Mouse (Mus musculus): ENCODE data around the gene Col25a1. TPM values are rescaled to one million over a fixed set of nuclear protein-coding genes. Genes with fewer than 3 reads are reported as not detected.

The Col25a1 gene
- polyA plus RNA-seq, 1 experiment from 2014 or later, result 6.9 TPM

DNA sequence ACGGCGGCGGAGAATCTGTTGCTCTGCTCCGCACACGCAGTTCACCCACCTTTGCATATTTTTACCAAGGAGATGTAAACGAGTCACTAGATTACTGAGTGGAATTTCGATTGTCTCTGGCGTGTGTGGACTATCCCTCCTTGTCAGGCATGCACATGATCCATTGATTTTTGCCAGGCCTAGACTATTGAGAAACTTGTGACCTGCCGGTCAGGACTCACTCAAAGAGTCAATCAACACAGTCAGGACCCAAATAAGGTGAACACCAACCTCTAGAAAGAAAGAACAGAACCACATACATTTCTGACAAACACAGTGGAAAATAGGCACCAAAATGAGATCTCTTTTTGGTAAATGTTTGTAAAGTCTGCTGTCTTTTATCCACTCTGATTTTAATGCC lies 483.1 kb downstream of the Col25a1 start:
- WGBS, result 90% methylated on average over 9 of the region's 9 CpGs
- peaks cover 5% of the 10 kb centered on the region; the same call in 1 of the 2 replicates for H3K4me1 ChIP-seq
- H3K4me3 ChIP-seq (replicated peaks), result no peak overlapping the region
- H3K27me3 ChIP-seq (replicated peaks), result no peaks in the 10 kb centered on the region
- no peak for ATAC-seq (ENCODE audit: low FRiP score)
- H3K27ac ChIP-seq (replicated peaks), result no peak overlapping the region
- no peaks in the 10 kb centered on the region for H3K36me3 ChIP-seq
- no peak overlapping the region for H3K4me2 ChIP-seq
- H3K9me3 ChIP-seq (replicated peaks), result no peaks in the 10 kb centered on the region
- H3K9ac ChIP-seq (replicated peaks), result no peak overlapping the region

DNA sequence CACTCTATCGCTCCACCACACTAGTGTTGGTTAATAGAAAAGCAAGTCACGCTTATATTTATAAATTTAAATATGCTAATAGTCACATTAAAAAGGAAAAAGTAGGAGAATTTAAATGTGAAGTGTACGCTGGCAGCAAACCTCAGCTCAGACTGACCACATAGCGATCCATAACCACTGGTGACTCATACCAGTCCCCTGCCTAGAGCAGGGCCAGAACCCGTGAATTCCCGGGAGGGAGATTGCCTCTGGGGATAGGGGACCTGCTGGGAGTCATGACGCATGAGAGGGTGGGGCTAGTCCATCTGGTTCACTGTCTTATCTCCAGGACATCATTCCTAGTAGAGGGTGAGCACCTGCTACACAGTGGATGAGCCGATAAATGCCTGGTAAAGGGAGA lies 484.3 kb downstream of the Col25a1 start:
- H3K9ac ChIP-seq (replicated peaks), result no peak overlapping the region
- H3K4me3 ChIP-seq (replicated peaks), result no peak overlapping the region
- no peaks in the 10 kb centered on the region for H3K27me3 ChIP-seq (replicated peaks)
- no peaks in the 10 kb centered on the region for H3K36me3 ChIP-seq
- 57% methylated on average over 8 of the region's 8 CpGs for WGBS
- peaks cover 5% of the 10 kb centered on the region; the same call in 1 of the 2 replicates for H3K4me1 ChIP-seq
- no peak overlapping the region for H3K4me2 ChIP-seq
- H3K27ac ChIP-seq (replicated peaks), result no peak overlapping the region
- no peak for ATAC-seq (ENCODE audit: low FRiP score)
- H3K9me3 ChIP-seq (replicated peaks), result no peaks in the 10 kb centered on the region

DNA sequence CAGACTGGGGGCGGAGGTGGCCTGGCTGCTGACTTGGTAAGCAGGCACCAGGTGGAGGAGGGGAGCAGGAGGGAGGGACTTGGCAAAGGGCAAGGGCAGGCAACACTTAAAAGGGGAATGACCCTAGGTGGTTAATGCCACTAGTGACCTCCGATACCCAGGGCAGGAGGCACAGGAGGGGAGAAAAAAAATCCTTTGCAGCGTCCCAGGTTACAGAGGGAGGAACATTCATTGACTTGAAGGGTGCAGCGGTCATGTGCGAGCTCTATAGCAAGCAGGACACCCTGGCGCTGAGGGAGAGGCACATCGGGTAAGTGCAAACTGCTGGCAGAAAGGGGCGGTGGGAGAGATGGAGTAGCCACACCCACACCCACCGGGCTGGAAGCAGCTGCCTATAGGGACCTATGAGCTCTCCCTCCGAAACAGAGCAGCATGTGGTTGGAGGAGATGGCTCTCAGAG lies 486.2 kb downstream of the Col25a1 start, which contains the start of gene Etnppl:
Etnppl (plus strand) TSS at position 10 of the 460 bp plus-strand sequence.
- Histone ChIP-seq H3K9me3 (replicated peaks) (no peaks in the 10 kb centered on the region), H3K4me2 (peak within 1 kb of the TSS; percentile 48), H3K36me3 (no peaks in the 10 kb centered on the region), H3K4me1 (peaks cover 5% of the 10 kb centered on the region; the same call in 1 of the 2 replicates), H3K27me3 (replicated peaks) (no peaks in the 10 kb centered on the region), H3K9ac (replicated peaks) (no peak within 1 kb of the TSS), H3K4me3 (replicated peaks) (peak within 1 kb of the TSS; percentile 12; the same call in 1 of the 2 replicates), H3K27ac (replicated peaks) (no peak within 1 kb of the TSS)
- no peak for ATAC-seq (ENCODE audit: low FRiP score)
- 3% methylated on average over 10 of the region's 10 CpGs for WGBS

GRCm38 (mm10) chr3:130620517-130621146 lies 489.3 kb downstream of the Col25a1 start:
- H3K4me2 ChIP-seq, result no peak overlapping the region
- peaks cover 5% of the 10 kb centered on the region; the same call in 1 of the 2 replicates for H3K4me1 ChIP-seq
- no peaks in the 10 kb centered on the region for H3K27me3 ChIP-seq (replicated peaks)
- no peaks in the 10 kb centered on the region for H3K36me3 ChIP-seq
- H3K9me3 ChIP-seq (replicated peaks), result no peaks in the 10 kb centered on the region
- H3K9ac ChIP-seq (replicated peaks), result no peak overlapping the region
- no peak overlapping the region for H3K27ac ChIP-seq (replicated peaks)
- WGBS, result 72% methylated on average over 12 of the region's 12 CpGs
- H3K4me3 ChIP-seq (replicated peaks), result no peak overlapping the region
- no peak for ATAC-seq (ENCODE audit: low FRiP score)

- 93% methylated on average over 5 of the region's 5 CpGs for WGBS
- Histone ChIP-seq H3K4me2 (no peak overlapping the region), H3K4me3 (replicated peaks) (no peak overlapping the region), H3K9me3 (replicated peaks) (no peaks in the 10 kb centered on the region), H3K27ac (replicated peaks) (no peak overlapping the region), H3K36me3 (no peaks in the 10 kb centered on the region), H3K27me3 (replicated peaks) (no peaks in the 10 kb centered on the region), H3K4me1 (no peaks in the 10 kb centered on the region), H3K9ac (replicated peaks) (no peak overlapping the region)
- no peak for ATAC-seq (ENCODE audit: low FRiP score)
Measured at GRCm38 (mm10) chr3:130628358-130628757, 497.1 kb downstream of the Col25a1 start.

DNA sequence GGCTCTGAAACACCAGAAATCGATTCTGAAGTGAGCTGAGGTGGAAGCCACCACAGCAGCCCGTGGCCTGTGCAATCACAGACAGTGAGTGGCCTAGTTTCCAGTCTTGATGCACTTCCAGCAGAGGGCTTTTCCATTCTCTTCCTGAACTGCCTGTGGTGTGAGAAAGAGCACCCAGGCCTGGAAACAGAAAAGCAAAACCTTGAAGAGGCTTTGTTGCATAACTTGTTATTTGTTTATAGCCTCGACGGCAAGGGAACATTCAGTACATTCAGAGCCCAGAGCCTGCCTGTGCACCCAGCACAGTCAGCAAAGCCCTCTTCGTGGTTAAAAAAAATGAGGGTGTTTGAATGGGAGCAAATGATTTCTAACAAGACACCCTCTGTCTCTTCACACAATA lies 502.6 kb downstream of the Col25a1 start:
- H3K4me3 ChIP-seq (replicated peaks), result no peak overlapping the region
- H3K36me3 ChIP-seq, result no peaks in the 10 kb centered on the region
- no peaks in the 10 kb centered on the region for H3K4me1 ChIP-seq
- H3K9me3 ChIP-seq (replicated peaks), result no peaks in the 10 kb centered on the region
- H3K27me3 ChIP-seq (replicated peaks), result no peaks in the 10 kb centered on the region
- no peak overlapping the region for H3K4me2 ChIP-seq
- no peak overlapping the region for H3K27ac ChIP-seq (replicated peaks)
- no peak for ATAC-seq (ENCODE audit: low FRiP score)
- 64% methylated on average over 5 of the region's 5 CpGs for WGBS
- no peak overlapping the region for H3K9ac ChIP-seq (replicated peaks)

GRCm38 (mm10) chr3:130646110-130646810 lies 515.0 kb downstream of the Col25a1 start:
- Histone ChIP-seq H3K4me3 (replicated peaks) (no peak overlapping the region), H3K9me3 (replicated peaks) (no peaks in the 10 kb centered on the region), H3K36me3 (no peaks in the 10 kb centered on the region), H3K27ac (replicated peaks) (no peak overlapping the region), H3K4me2 (no peak overlapping the region), H3K4me1 (no peaks in the 10 kb centered on the region), H3K27me3 (replicated peaks) (no peaks in the 10 kb centered on the region), H3K9ac (replicated peaks) (no peak overlapping the region)
- WGBS, result 75% methylated on average over 11 of the region's 11 CpGs
- ATAC-seq (ENCODE audit: low FRiP score), result no peak

Other genes with a start within 250 kb of the Col25a1 start
- gene Casp6, start 230.1 kb upstream of the Col25a1 start, polyA plus RNA-seq (2015; fragmentation: Nextera tagmentation; extraction: Ambion mirVana), result 20.3 and 41.2 TPM in 2 replicates
- 8.2 and 16.6 TPM in 2 replicates for gene Mcub, start 161.3 kb upstream of the Col25a1 start, polyA plus RNA-seq (2015; fragmentation: Nextera tagmentation; extraction: Ambion mirVana)
- gene Sec24b, start 69.9 kb upstream of the Col25a1 start, polyA plus RNA-seq (2015; fragmentation: Nextera tagmentation; extraction: Ambion mirVana), result 30.4 and 32.8 TPM in 2 replicates

Data from neural tube, embryonic 15.5 days (tissue).